Mouse (Mus musculus) small intestine, adult 2 months (tissue): ENCODE results near the gene Tiam2. TPM values are rescaled to one million over a fixed set of nuclear protein-coding genes. Genes with fewer than 3 reads are reported as not detected.

Experiments
- H3K27ac ChIP-seq: fragments of 200-500 bp; 2 replicates; pipeline ENCODE4 v1.5.1; 2012; ENCODE audit warnings: low read depth, low read length, control low read depth, inconsistent platforms; ENCODE audit not compliant: insufficient read depth
- H3K27me3 ChIP-seq: fragments of 200-500 bp; 2 replicates; pipeline ENCODE4 v1.6.1; 2012; ENCODE audit warnings: mild to moderate bottlenecking, moderate library complexity, low read length, inconsistent platforms; ENCODE audit not compliant: control insufficient read depth, insufficient read depth
- H3K36me3 ChIP-seq: fragments of 200-500 bp; 2 replicates; pipeline ENCODE4 v1.6.1; 2012; ENCODE audit warnings: mild to moderate bottlenecking, low read length, control low read depth, inconsistent platforms; ENCODE audit not compliant: control insufficient read depth, insufficient read depth
- H3K4me1 ChIP-seq: fragments of 200-500 bp; 2 replicates; pipeline ENCODE4 v1.6.1; 2012; ENCODE audit warnings: low read length, inconsistent platforms, mixed read lengths; ENCODE audit not compliant: control insufficient read depth, insufficient read depth, insufficient read length
- H3K4me3 ChIP-seq: fragments of 200-500 bp; 2 replicates; pipeline ENCODE4 v1.5.1; 2012; ENCODE audit warnings: low read depth, mild to moderate bottlenecking, control low read depth, inconsistent platforms, low read length, moderate library complexity
- CTCF ChIP-seq: fragments of 200-500 bp; IDR thresholded peaks from 2 replicates; pipeline ENCODE4 v1.5.1; 2012; ENCODE audit warnings: low read depth, mild to moderate bottlenecking, control low read depth, inconsistent platforms, low read length, moderate library complexity, mixed read lengths; ENCODE audit not compliant: insufficient replicate concordance, insufficient read length; ENCODE audit errors: extremely low read depth
- POLR2A ChIP-seq: fragments of 200-500 bp; IDR thresholded peaks from 2 replicates; pipeline ENCODE4 v1.6.1; 2012; ENCODE audit warnings: low read depth, mild to moderate bottlenecking, control low read depth, inconsistent platforms, low read length, moderate library complexity
- WGBS: fragments of 180-500 bp; shearing (Covaris S2); methylation state at CpG from one replicate; pipeline ENCODE4 v1.1.7; 2018; 5-methylcytosine and 5-hydroxymethylcytosine counted together
- polyA plus RNA-seq: library from polyadenylated mRNA; depleted of rRNA; stranded (reverse); fragments of >200 nt; gene quantifications from 2 replicates; pipeline ENCODE4 v1.2.3, GENCODE M21; 2012

The Tiam2 gene
- polyA plus RNA-seq, 1 experiment = 2.7 TPM

- no peaks in the 10 kb centered on the region for H3K36me3 ChIP-seq
- 89% methylated on average over 4 of the region's 4 CpGs for WGBS
- H3K4me3 ChIP-seq = no peak overlapping the region
- H3K27ac ChIP-seq = no peak overlapping the region
- TF ChIP-seq POLR2A = no peak
- TF ChIP-seq CTCF = no peak
- no peaks in the 10 kb centered on the region for H3K27me3 ChIP-seq
- H3K4me1 ChIP-seq = no peaks in the 10 kb centered on the region
Observed at GRCm38 (mm10) chr17:3389741-3390140, 63.4 kb downstream of the Tiam2 start.

GRCm38 (mm10) chr17:3393981-3394380, 67.6 kb downstream of the Tiam2 start:
- no peak for TF ChIP-seq POLR2A
- TF ChIP-seq CTCF = no peak
- 97% methylated on average over 2 of the region's 2 CpGs for WGBS
- no peak overlapping the region for H3K4me3 ChIP-seq
- H3K27me3 ChIP-seq = no peaks in the 10 kb centered on the region
- no peaks in the 10 kb centered on the region for H3K36me3 ChIP-seq
- no peak overlapping the region for H3K27ac ChIP-seq
- H3K4me1 ChIP-seq = no peaks in the 10 kb centered on the region

- Histone ChIP-seq H3K27me3 (no peaks in the 10 kb centered on the region), H3K4me1 (no peaks in the 10 kb centered on the region), H3K4me3 (no peak overlapping the region), H3K27ac (no peak overlapping the region), H3K36me3 (no peaks in the 10 kb centered on the region)
- 72% methylated on average over 2 of the region's 2 CpGs for WGBS
- TF ChIP-seq POLR2A (no peak), CTCF (no peak)
Observed at GRCm38 (mm10) chr17:3394985-3395384, 68.6 kb downstream of the Tiam2 start.

- no peak for TF ChIP-seq POLR2A
Observed at GRCm38 (mm10) chr17:3396881-3397281, 70.5 kb downstream of the Tiam2 start.

GRCm38 (mm10) chr17:3397836-3398235, 71.5 kb downstream of the Tiam2 start:
- no peaks in the 10 kb centered on the region for H3K27me3 ChIP-seq
- H3K4me3 ChIP-seq = no peak overlapping the region
- WGBS = 60% methylated on average over 5 of the region's 5 CpGs
- TF ChIP-seq CTCF (no peak), POLR2A (no peak)
- peaks cover 2% of the 10 kb centered on the region; the same call in 1 of the 2 replicates for H3K4me1 ChIP-seq
- H3K36me3 ChIP-seq = no peaks in the 10 kb centered on the region
- H3K27ac ChIP-seq = no peak overlapping the region

More at GRCm38 (mm10) chr17:3396881-3397281, 70.5 kb downstream of the Tiam2 start:
- Histone ChIP-seq H3K36me3 (no peaks in the 10 kb centered on the region), H3K4me1 (peaks cover 2% of the 10 kb centered on the region; the same call in 1 of the 2 replicates), H3K4me3 (no peak overlapping the region), H3K27ac (no peak overlapping the region), H3K27me3 (no peaks in the 10 kb centered on the region)
- WGBS = 75% methylated on average over 12 of the region's 12 CpGs

GRCm38 (mm10) chr17:3405350-3406073, 79.1 kb downstream of the Tiam2 start:
- H3K4me1 ChIP-seq = peaks cover 2% of the 10 kb centered on the region; the same call in 1 of the 2 replicates
- no peak for TF ChIP-seq CTCF
- TF ChIP-seq POLR2A = no peak
- no peaks in the 10 kb centered on the region for H3K27me3 ChIP-seq
- no peak overlapping the region for H3K4me3 ChIP-seq
- 76% methylated on average over 9 of the region's 9 CpGs for WGBS
- no peak overlapping the region for H3K27ac ChIP-seq
- no peaks in the 10 kb centered on the region for H3K36me3 ChIP-seq

- Histone ChIP-seq H3K36me3 (no peaks in the 10 kb centered on the region), H3K4me1 (no peaks in the 10 kb centered on the region), H3K27ac (no peak overlapping the region), H3K4me3 (no peak overlapping the region), H3K27me3 (no peaks in the 10 kb centered on the region)
- TF ChIP-seq POLR2A = no peak
- TF ChIP-seq CTCF = no peak
- 42% methylated on average over 1 of the region's 1 CpGs for WGBS
Observed at GRCm38 (mm10) chr17:3407051-3407450, 80.7 kb downstream of the Tiam2 start.
